Mouse (Mus musculus): ENCODE results near the gene Tbl3.

GRCm38 (mm10) chr17:24729067-24729466, 21.6 kb upstream of the Tbl3 start:
- TF ChIP-seq POLR2A (IDR thresholded peaks at IDR 0.05; ENCODE audit: control insufficient read depth, low read depth, low read length): no peak
- TF ChIP-seq CTCF (IDR thresholded peaks at IDR 0.05; ENCODE audit: control insufficient read depth, insufficient read depth, insufficient replicate concordance, low read depth, low read length): no peak
